Mouse (Mus musculus): ENCODE measurements around the gene Tmem268. TPM values are rescaled to one million over a fixed set of nuclear protein-coding genes. Genes with fewer than 3 reads are reported as not detected.

The Tmem268 gene
- polyA plus RNA-seq, 1 experiment, result 16.4 TPM

- H3K4me3 ChIP-seq (ENCODE audit: insufficient read depth, low read depth, low read length), result no peak overlapping the region
- H3K4me1 ChIP-seq (ENCODE audit: control insufficient read depth, insufficient read depth, insufficient read length, low read length), result no peaks in the 10 kb centered on the region
- no peak overlapping the region for H3K27ac ChIP-seq (replicated peaks; ENCODE audit: low read depth, low read length)
These were observed 47.0 kb downstream of the Tmem268 start for GRCm38 (mm10) chr4:63605545-63605944.

GRCm38 (mm10) chr4:63605968-63606367, 47.4 kb downstream of the Tmem268 start:
- Histone ChIP-seq H3K4me1 (ENCODE audit: control insufficient read depth, insufficient read depth, insufficient read length, low read length) (no peaks in the 10 kb centered on the region), H3K27ac (replicated peaks; ENCODE audit: low read depth, low read length) (no peak overlapping the region), H3K4me3 (ENCODE audit: insufficient read depth, low read depth, low read length) (no peak overlapping the region)

- Histone ChIP-seq H3K4me3 (ENCODE audit: insufficient read depth, low read depth, low read length) (no peak overlapping the region), H3K27ac (replicated peaks; ENCODE audit: low read depth, low read length) (no peak overlapping the region), H3K4me1 (ENCODE audit: control insufficient read depth, insufficient read depth, insufficient read length, low read length) (no peaks in the 10 kb centered on the region)
These were observed 49.8 kb downstream of the Tmem268 start for GRCm38 (mm10) chr4:63608391-63608790.

GRCm38 (mm10) chr4:63621861-63622260, 63.3 kb downstream of the Tmem268 start:
- Histone ChIP-seq H3K27ac (replicated peaks; ENCODE audit: low read depth, low read length) (no peak overlapping the region), H3K4me1 (ENCODE audit: control insufficient read depth, insufficient read depth, insufficient read length, low read length) (no peaks in the 10 kb centered on the region), H3K4me3 (ENCODE audit: insufficient read depth, low read depth, low read length) (no peak overlapping the region)

- H3K4me1 ChIP-seq (ENCODE audit: control insufficient read depth, insufficient read depth, insufficient read length, low read length), result no peaks in the 10 kb centered on the region
- H3K4me3 ChIP-seq (ENCODE audit: insufficient read depth, low read depth, low read length), result no peak within 1 kb of the TSS
- no peak within 1 kb of the TSS for H3K27ac ChIP-seq (replicated peaks; ENCODE audit: low read depth, low read length)
These were observed 63.8 kb downstream of the Tmem268 start, which contains the start of gene Tex48 for GRCm38 (mm10) chr4:63622378-63622835. TSS of gene Tex48 (minus strand) at chr4:63622428.

- H3K4me3 ChIP-seq (ENCODE audit: insufficient read depth, low read depth, low read length), result no peak overlapping the region
- no peak overlapping the region for H3K27ac ChIP-seq (replicated peaks; ENCODE audit: low read depth, low read length)
- H3K4me1 ChIP-seq (ENCODE audit: control insufficient read depth, insufficient read depth, insufficient read length, low read length), result no peaks in the 10 kb centered on the region
These were observed 67.0 kb downstream of the Tmem268 start for GRCm38 (mm10) chr4:63625563-63626080.

- Histone ChIP-seq H3K4me3 (ENCODE audit: insufficient read depth, low read depth, low read length) (no peak overlapping the region), H3K4me1 (ENCODE audit: control insufficient read depth, insufficient read depth, insufficient read length, low read length) (no peaks in the 10 kb centered on the region), H3K27ac (replicated peaks; ENCODE audit: low read depth, low read length) (no peak overlapping the region)
These were observed 68.5 kb downstream of the Tmem268 start for GRCm38 (mm10) chr4:63627111-63627510.

GRCm38 (mm10) chr4:63633181-63633580, 74.6 kb downstream of the Tmem268 start:
- no peak overlapping the region for H3K27ac ChIP-seq (replicated peaks; ENCODE audit: low read depth, low read length)
- no peaks in the 10 kb centered on the region for H3K4me1 ChIP-seq (ENCODE audit: control insufficient read depth, insufficient read depth, insufficient read length, low read length)
- H3K4me3 ChIP-seq (ENCODE audit: insufficient read depth, low read depth, low read length), result no peak overlapping the region

Other genes with a start within 250 kb of the Tmem268 start
- 282 and 371 TPM in 2 replicates for gene Orm1, start 214.2 kb upstream of the Tmem268 start, polyA plus RNA-seq (2012; ENCODE audit: insufficient read depth, insufficient read length, missing spikeins)
- 24.8 and 28.9 TPM in 2 replicates for gene Orm3, start 202.6 kb upstream of the Tmem268 start, polyA plus RNA-seq (2012; ENCODE audit: insufficient read depth, insufficient read length, missing spikeins)
- gene Orm2, start 196.3 kb upstream of the Tmem268 start, polyA plus RNA-seq (2012; ENCODE audit: insufficient read depth, insufficient read length, missing spikeins), result 1.3 TPM in 1 of 2 replicates, not detected in the other
- gene Akna, start 155.4 kb upstream of the Tmem268 start, polyA plus RNA-seq (2012; ENCODE audit: insufficient read depth, insufficient read length, missing spikeins), result 0.95 and 1.5 TPM in 2 replicates
- 2.4 and 2.9 TPM in 2 replicates for gene Whrn, start 62.8 kb upstream of the Tmem268 start, polyA plus RNA-seq (2012; ENCODE audit: insufficient read depth, insufficient read length, missing spikeins)
- gene Atp6v1g1, start 14.0 kb upstream of the Tmem268 start, polyA plus RNA-seq (2012; ENCODE audit: insufficient read depth, insufficient read length, missing spikeins), result 179 and 197 TPM in 2 replicates
- gene Gm11213, start 46.5 kb downstream of the Tmem268 start, polyA plus RNA-seq (2012; ENCODE audit: insufficient read depth, insufficient read length, missing spikeins), result not detected in 2 replicates
- not detected in 2 replicates for gene Tex48, start 63.6 kb downstream of the Tmem268 start, polyA plus RNA-seq (2012; ENCODE audit: insufficient read depth, insufficient read length, missing spikeins)
- gene Gm11214, start 104.6 kb downstream of the Tmem268 start, polyA plus RNA-seq (2012; ENCODE audit: insufficient read depth, insufficient read length, missing spikeins), result not detected in 2 replicates
- not detected in 2 replicates for gene Tnfsf15, start 186.3 kb downstream of the Tmem268 start, polyA plus RNA-seq (2012; ENCODE audit: insufficient read depth, insufficient read length, missing spikeins)

All from brown adipose tissue, adult 24 weeks (tissue).